Mouse (Mus musculus) cerebellum, adult 18-20 months (tissue): Measurements from ENCODE around the gene Tgtp2.
"Not testable (repeated sequence)": the region's sequence is repeated elsewhere in the genome, so short reads cannot be mapped to it uniquely, and the experiment has no call there.

Source experiments
- DNase-seq, 2 experiments: peaks; one replicate each; pipeline ENCODE4 v3.0.0; 2021

Gene Tgtp2

DNA sequence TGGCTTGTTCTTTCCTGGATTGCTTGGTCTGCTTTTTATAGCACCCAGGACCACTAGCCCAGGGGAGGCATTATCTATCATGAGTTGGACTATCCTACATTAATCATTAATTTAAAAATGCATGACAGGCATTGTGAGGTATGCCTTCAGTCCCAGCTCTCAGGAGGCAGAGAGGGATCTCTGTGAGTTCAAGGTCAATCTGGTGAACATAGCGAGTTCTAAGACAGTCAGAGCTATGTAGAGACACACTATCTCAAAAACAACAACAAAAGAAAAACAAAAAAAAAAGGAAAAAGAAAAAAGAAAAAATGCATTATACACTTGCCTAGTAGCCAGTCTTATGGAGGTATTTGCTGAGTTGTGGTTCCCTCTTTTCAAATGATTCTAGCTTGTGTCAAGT lies 20.4 kb upstream of the Tgtp2 start:
- DNase-seq: no peak

DNA sequence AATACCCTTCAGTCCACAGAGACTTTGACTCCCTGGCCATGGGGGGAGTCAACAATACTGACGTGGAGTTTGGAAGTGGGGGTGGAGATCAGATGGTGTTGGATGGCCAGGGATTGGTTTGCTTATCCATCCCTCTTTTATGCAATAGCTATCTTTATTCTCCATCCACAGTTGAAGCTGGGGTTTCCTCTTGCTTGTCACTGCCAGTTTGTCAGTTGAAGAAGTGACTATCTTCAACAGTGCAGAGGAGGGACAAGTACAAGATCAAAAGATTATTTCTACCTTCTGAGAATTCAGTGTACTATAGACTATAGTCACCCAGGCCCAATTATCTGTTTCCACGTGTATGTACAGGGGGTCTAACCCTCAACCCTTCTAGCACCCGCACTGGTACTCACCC lies 19.8 kb upstream of the Tgtp2 start:
- DNase-seq: no peak

DNA sequence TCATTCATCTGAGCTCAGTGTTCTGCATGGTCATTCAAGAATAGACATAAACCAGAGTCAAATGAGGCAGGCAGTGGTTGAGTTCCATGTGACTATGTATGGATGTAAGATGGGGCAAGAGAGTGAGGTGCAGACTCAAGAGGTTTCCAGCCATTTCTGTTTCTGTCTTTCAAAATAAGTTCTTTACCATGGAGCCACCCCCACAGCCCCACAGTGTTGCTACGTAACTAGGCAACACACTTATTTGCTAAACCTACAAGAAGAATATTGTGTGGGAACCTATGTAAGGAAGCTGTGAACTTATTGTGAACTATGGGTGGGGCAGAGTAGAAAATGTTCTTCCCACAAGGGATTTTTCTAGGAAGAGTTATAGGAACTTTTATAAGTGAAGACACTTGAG lies 19.1 kb upstream of the Tgtp2 start:
- DNase-seq: no peak

DNA sequence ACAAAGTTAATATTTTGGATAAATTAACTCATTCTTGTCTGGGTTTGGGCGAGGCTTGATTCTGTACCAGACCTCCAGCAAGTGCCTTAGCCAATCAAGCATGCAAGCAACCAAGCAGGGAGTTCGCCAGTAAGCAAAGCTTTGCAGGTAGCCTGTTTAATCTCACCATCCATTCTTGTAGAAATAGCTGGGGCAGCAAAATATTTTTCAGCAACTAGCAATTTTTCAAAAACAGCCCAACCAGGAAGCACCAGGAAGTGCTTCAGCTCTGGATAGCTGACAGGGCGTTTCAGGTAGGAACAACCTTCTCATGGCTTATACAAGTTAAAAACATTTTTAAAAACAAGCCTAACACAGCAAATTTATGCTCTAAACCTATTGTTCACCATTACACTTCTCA lies 17.9 kb upstream of the Tgtp2 start:
- no peak for DNase-seq

DNA sequence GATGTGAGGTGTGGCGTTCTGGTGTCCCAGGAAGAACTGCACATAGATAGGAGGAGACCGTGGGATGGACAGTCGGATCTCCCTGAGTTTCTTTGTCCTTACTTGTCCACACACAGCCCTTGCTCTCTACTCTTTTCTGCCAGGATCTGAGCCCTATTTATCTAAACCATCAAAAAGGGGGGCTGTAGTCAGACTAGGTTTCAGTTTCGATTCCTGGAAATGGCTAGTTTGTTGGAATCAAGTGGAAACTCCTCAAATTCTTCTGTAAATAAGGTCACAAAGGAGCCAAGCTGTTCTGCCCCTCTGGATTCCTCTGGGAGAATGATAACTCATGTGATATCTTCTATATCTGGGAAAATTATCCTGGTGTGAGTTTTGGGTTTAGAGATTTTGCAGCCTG lies 17.4 kb upstream of the Tgtp2 start:
- DNase-seq: no peak

DNA sequence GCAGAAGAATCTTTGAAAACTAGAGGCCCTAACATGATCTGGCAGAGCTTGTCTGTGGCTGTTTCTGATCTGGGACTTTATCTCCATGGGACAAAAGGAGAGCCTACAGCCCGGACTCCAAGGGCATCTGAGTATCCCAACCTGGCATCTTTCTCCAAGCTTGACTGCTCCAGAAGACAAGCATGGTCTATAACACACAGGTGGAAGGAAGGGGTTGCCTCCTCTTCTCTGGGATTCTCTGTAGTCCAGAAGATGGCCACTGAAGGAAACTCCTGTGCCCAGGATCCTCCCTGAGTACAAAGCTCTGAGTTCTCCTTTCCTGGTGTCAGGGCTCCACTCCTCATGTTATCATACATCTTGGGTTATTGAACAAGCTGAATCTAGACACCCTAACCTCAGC lies 16.6 kb upstream of the Tgtp2 start:
- DNase-seq: no peak

DNA sequence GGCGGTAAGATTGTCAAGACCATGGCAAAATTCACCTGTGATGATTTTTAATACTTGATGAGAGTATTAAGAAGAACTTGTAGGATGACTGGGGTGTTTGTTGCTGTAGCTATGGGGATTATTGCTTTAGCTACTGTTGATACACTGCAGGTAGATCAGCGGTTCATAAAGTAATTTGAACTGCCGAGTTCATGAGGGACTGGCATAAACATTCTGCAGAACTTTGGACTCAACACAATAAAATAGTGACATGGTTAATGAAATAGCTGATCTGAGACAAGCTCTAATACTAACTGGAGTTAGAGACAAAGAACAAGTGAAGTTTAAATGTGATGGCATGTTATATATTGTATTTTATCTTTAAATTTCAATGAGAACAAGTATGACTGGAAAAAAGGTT lies 14.7 kb upstream of the Tgtp2 start:
- no peak for DNase-seq

DNA sequence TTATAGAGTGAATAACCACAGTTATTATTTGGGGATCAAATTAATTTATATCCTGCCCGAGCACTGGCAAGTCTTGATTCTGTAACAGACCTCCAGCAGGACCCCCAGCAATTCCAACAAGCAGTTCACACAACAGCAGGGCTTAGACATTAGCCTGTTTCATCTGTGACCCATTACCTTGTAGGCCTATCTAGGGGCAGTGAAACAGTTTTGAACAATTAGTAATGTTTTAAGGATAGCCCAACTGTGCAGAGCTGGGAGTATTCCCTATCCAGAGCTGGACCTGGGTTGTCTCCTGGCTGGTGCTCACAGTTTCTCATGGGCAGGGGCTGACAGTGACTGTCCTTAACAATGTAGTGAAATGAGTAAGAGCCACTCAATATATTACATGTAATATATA lies 13.0 kb upstream of the Tgtp2 start:
- DNase-seq: no peak

DNA sequence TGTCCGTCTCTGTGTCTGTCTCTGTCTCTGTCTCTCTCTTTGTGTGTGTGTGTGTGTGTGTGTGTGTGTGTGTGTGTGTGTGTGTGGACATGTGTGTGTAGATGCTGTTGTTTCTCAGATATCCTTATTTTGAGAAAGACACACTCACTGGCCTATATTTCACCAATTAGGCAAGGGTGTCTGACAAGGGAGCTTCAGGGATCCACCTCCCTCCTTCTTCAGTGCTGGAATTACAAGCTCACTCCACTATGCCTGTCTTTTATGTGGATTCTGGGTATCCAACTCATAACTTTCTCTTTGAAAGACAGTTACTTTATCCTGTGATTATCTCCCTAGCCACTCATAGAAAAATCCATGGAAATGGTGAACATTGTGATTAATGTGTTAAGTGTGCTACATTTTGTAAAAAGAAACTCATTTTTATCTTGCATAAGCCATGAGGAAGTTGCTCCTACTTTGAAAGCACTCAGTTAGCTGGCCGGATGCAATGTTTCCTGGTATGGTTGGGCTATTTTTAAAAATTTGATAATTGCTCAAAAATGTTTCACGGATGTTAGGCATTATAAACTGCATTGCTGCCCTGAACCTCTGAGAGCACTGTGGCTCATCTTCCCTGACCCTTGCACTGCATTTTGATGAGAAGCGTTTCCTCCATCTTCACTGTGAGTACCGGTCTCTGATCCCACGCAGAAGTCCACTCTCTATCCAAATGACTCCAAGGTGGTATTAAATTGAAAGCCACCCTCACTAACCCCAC lies 12.2 kb upstream of the Tgtp2 start, which contains the start of gene Ifi47:
Gene Ifi47, plus strand, starts transcription at position 587 of the 757 bp plus-strand sequence.
- not testable (repeated sequence) for DNase-seq

DNA sequence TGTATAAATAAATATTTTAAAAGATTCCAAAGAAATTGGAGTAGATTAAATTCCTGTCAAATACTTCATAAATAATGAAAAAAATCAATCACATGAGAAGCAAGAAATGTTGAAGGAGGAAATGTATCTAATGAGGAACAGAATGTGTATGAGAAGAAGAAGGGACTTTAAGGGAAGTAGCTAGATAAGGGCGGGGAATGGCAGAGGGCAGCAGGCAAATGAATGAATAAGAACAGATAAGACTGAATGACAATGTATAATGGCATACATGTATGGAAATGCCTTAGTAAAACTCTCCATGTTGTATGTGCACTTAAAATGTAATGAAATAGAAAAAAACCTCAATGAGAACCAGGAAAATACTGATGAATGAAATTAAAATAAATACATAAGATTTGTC lies 4.4 kb upstream of the Tgtp2 start:
- no peak for DNase-seq

DNA sequence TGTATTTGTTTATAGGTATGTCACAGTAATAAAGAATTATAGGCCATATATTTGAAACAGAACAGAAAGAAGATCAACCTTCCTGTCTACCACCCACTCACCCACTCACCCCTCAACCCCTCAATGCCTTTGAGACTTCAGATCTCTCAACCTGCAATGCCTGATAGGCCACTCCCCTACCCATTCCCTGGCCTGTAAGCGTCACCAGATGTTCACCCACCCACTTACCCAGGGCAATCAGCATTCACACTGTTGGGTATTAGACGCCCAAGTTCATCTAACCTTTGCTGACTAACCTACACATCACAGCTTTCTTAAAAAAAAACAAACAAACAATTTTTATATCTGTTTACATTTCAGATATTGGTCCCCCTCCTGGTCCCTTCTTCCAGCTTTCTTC lies 2.1 kb downstream of the Tgtp2 start:
- not testable (repeated sequence) for DNase-seq

DNA sequence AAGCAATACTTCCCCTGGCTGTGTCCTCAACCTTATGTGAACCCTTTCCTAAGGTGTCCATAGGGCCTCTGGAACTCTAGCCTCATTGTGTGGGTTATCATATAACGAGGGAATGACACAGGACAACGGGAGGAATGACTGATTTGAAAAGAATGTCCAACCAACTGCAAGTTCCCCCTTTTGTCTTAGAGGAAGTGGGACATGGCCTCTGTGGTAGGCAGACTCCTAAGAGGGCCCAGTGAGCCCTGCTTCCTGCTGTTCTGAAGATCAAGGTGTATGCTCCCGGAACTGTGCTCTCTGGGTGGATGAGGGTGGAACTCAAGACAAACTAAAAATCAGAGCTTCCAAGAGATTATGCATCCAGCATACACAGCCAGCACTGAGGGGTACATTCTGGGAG lies 3.9 kb downstream of the Tgtp2 start:
- DNase-seq: not testable (repeated sequence)

DNA sequence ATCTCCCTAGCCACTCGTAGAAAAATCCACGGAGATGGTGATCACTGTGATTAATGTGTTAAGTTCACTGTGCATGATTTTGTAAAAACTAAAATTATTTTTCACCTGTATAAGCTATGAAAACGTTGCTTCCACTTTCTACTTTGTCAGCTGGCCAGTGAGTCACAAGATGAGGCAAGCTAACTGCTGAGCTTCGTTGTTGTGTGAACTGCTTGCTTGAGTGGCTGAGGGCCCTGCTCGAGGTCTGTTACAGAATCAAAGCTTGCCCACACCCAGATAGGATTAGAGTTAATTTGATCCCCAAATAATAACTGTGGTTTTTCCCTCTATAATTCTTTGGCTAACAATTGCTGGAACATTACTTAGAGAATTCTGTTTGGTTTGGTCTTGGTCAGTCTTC lies 12.1 kb downstream of the Tgtp2 start:
- not testable (repeated sequence) for DNase-seq

DNA sequence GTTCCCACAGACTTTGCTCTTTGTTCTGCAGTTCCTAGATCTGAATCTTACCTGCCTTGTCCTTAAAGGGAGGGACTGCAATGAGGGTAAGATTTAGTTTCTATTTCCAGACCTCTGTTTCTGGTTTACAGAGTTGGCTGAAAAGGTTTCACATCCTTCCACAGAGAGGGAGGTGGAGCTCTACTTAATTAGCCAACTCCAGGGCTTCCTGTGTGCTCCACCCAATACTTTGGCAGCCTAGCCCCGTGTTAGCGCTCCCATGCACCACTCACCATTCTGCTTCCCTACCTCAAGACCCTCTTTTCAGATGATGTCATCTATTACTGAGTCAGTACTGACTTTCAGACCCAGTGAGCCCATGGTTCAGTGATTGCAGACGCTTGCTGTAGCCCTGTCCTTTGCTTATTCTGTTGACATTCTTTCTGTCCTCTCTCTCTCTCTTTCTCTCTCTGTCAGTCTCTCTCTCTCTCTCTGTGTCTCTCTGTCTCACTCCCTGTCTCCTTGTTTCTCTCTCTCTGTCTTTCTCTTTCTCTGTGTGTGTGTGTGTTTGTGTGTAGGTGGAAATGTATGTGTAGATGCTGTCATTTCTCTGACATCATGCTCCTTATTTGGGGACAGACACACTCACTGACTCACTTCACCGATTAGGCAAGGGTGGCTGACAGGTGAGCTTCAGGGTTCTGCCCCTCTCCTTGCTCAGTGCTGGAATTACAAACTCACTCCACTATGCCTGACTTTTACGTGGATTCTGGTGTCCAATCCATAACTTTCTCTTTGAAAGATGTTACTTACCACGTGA lies 12.7 kb downstream of the Tgtp2 start, which contains the start of gene 9930111J21Rik2:
Gene 9930111J21Rik2, minus strand, starts transcription at position 150 of the 799 bp plus-strand sequence.
- DNase-seq: not testable (repeated sequence)

DNA sequence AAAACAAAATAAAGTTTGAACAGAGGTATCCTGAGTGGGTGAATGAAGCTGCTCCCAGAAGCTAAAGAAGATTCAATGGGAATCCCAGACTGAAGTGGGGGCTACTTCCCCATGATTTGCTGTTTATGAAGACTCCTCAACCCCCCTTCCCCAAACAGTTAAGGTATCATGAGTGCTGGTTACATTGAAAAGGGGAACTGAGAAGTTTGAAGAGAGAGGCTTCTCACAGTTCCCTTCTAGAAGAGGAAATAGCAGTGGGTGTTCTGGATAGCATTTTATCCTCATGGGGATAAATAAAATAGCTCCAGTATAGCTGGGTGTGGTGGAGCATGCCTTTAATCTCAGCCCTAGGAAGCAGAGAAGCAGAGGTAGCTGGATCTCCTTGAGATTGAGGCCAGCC lies 13.9 kb downstream of the Tgtp2 start:
- DNase-seq: not testable (repeated sequence)

DNA sequence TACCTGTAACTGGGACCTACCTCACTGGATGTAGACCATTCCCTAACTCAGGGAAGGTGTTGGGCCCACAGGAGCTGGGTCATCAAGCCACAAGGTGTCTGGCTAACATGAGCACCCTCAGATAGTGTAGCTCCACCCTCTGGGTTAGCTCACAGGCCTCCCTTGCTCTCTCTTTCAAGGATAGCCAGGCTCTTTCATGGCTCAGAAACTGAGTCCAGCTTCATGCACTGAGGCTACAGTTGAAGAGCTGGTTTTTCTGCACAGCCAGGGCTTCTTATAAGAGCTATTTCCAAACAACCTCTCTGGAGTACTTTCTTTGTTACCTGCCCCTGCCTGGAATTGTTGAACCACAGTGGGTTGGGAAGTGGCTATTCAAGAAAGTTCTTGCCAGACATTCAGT lies 51.9 kb downstream of the Tgtp2 start:
- not testable (repeated sequence) for DNase-seq
